Mouse (Mus musculus) neural tube, embryonic 14.5 days (tissue): Measurements from ENCODE around the gene Dcaf6. TPM values are rescaled to one million over a fixed set of nuclear protein-coding genes. Genes with fewer than 3 reads are reported as not detected.
"Not testable (repeated sequence)": the region's sequence is repeated elsewhere in the genome, so short reads cannot be mapped to it uniquely, and the experiment has no call there.

Source experiments
- ATAC-seq: fragments of 200-750 bp; cut with Nextera tagmentation; 2 replicates; pipeline ENCODE4 v1.8.0; 2017; ENCODE audit warnings: low read depth, mild to moderate bottlenecking, moderate TSS enrichment, moderate library complexity
- H3K27ac ChIP-seq: fragments of 300-500 bp; sonication (generic); 2 replicates; pipeline ENCODE4 v1.5.1; 2014; ENCODE audit warnings: low read depth, mild to moderate bottlenecking, control low read depth, low read length, moderate library complexity, mixed read lengths
- H3K27me3 ChIP-seq: fragments of 300-500 bp; sonication (generic); 2 replicates; pipeline ENCODE4 v1.6.1; 2014; ENCODE audit warnings: low read length; ENCODE audit not compliant: control insufficient read depth, insufficient read depth
- H3K36me3 ChIP-seq: fragments of 300-500 bp; sonication (generic); 2 replicates; pipeline ENCODE4 v1.6.1; 2014; ENCODE audit warnings: low read length, mixed read lengths; ENCODE audit not compliant: control insufficient read depth, insufficient read depth
- H3K4me1 ChIP-seq: fragments of 300-500 bp; sonication (generic); 2 replicates; pipeline ENCODE4 v1.6.1; 2014; ENCODE audit warnings: low read length; ENCODE audit not compliant: control insufficient read depth, insufficient read depth
- H3K4me2 ChIP-seq: fragments of 300-500 bp; sonication (generic); 2 replicates; pipeline ENCODE4 v1.6.1; 2014; ENCODE audit warnings: mild to moderate bottlenecking, low read depth, low read length, control low read depth
- H3K4me3 ChIP-seq: fragments of 300-500 bp; sonication (generic); 2 replicates; pipeline ENCODE4 v1.5.1; 2014; ENCODE audit warnings: low read depth, low read length, control low read depth, mixed read lengths
- H3K9ac ChIP-seq: fragments of 300-500 bp; sonication (generic); replicated peaks from 2 replicates; pipeline ENCODE4 v1.6.1; 2014; ENCODE audit warnings: low read depth, mild to moderate bottlenecking, control low read depth, low read length, mixed read lengths
- H3K9me3 ChIP-seq: fragments of 300-500 bp; sonication (generic); 2 replicates; pipeline ENCODE4 v1.6.1; 2016; ENCODE audit warnings: low read length; ENCODE audit not compliant: control insufficient read depth
- WGBS: fragments of 180-500 bp; shearing (Covaris S2); extraction: QIAGEN DNeasy Blood & Tissue Kit; methylation state at CpG from one replicate; pipeline ENCODE4 v1.1.7; 2014; 5-methylcytosine and 5-hydroxymethylcytosine counted together
- polyA plus RNA-seq: library from polyadenylated mRNA; unstranded; fragments of >200 nt; fragmentation: Nextera tagmentation; extraction: Ambion mirVana; gene quantifications from 2 replicates; pipeline ENCODE4 v1.2.1, GENCODE M21; 2014

Gene Dcaf6
- polyA plus RNA-seq, 1 experiment from 2014 or later: 19.3 TPM

DNA sequence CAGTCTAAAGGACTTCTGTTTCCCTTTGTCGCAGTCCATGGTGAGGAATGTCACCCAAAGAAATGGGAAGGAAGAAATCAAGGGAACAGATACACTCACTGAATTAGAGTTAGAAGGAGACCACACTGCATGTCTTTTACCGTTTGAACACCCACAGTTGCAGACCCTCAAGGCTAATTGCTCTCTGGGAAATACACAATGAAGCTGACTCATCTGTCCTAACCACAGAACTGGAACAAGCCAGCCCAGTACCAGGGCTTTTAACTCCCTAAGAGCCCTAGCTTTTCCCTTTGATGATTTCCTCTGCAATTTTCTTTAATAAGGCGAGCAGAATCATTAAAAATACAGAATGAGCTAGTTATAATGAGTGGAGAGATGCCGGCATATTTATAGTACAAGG lies 115.8 kb downstream of the Dcaf6 start:
- Histone ChIP-seq H3K27ac (no peak overlapping the region), H3K4me2 (no peak overlapping the region), H3K9ac (no peak overlapping the region), H3K4me1 (no peaks in the 10 kb centered on the region), H3K27me3 (no peaks in the 10 kb centered on the region), H3K4me3 (no peak overlapping the region), H3K9me3 (no peaks in the 10 kb centered on the region), H3K36me3 (no peaks in the 10 kb centered on the region)
- WGBS: 37% methylated on average over 4 of the region's 4 CpGs
- ATAC-seq: peak; percentile 84; the same call in 1 of the 2 replicates

GRCm38 (mm10) chr1:165342126-165342525 lies 118.1 kb downstream of the Dcaf6 start:
- 67% methylated on average over 7 of the region's 7 CpGs for WGBS
- ATAC-seq: no peak
- Histone ChIP-seq H3K36me3 (no peaks in the 10 kb centered on the region), H3K27me3 (no peaks in the 10 kb centered on the region), H3K4me3 (no peak overlapping the region), H3K9ac (no peak overlapping the region), H3K9me3 (no peaks in the 10 kb centered on the region), H3K4me2 (no peak overlapping the region), H3K27ac (no peak overlapping the region), H3K4me1 (no peaks in the 10 kb centered on the region)

DNA sequence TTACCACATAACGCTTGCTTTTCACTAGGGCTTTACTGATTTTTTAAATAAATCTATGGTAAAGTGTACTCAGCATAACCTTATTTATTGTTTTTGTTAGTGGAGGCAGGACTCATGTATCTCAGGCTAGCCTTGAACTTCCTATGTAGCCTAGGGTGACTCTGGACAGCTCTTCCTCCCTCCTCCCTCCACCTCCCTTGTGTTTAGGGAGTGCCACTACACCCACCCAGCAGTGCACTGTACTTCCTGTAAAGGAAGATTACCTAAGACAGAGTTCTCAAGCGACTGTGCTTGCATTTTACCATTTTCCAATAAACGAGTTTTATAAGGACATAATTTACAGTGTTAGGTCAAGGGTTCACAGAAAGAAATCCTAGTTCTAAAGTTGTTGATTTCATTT lies 127.5 kb downstream of the Dcaf6 start:
- H3K9me3 ChIP-seq: no peaks in the 10 kb centered on the region
- no peaks in the 10 kb centered on the region for H3K27me3 ChIP-seq
- no peak overlapping the region for H3K4me2 ChIP-seq
- H3K9ac ChIP-seq: no peak overlapping the region
- H3K4me1 ChIP-seq: no peaks in the 10 kb centered on the region
- no peak overlapping the region for H3K4me3 ChIP-seq
- no peak for ATAC-seq
- H3K27ac ChIP-seq: no peak overlapping the region
- no peaks in the 10 kb centered on the region for H3K36me3 ChIP-seq
- 87% methylated on average over 3 of the region's 3 CpGs for WGBS

- no peak for ATAC-seq
- Histone ChIP-seq H3K27me3 (no peaks in the 10 kb centered on the region), H3K4me2 (no peak overlapping the region), H3K36me3 (no peaks in the 10 kb centered on the region), H3K9me3 (no peaks in the 10 kb centered on the region), H3K4me3 (no peak overlapping the region), H3K27ac (no peak overlapping the region), H3K4me1 (no peaks in the 10 kb centered on the region), H3K9ac (no peak overlapping the region)
These were observed 129.4 kb downstream of the Dcaf6 start for GRCm38 (mm10) chr1:165330859-165331258.

GRCm38 (mm10) chr1:165328384-165329289 lies 131.6 kb downstream of the Dcaf6 start:
- H3K27ac ChIP-seq, H3K9ac ChIP-seq, H3K36me3 ChIP-seq, H3K27me3 ChIP-seq, H3K9me3 ChIP-seq, H3K4me3 ChIP-seq, H3K4me1 ChIP-seq, H3K4me2 ChIP-seq, ATAC-seq: not testable (repeated sequence)
- 97% methylated on average over 17 of the region's 17 CpGs for WGBS

DNA sequence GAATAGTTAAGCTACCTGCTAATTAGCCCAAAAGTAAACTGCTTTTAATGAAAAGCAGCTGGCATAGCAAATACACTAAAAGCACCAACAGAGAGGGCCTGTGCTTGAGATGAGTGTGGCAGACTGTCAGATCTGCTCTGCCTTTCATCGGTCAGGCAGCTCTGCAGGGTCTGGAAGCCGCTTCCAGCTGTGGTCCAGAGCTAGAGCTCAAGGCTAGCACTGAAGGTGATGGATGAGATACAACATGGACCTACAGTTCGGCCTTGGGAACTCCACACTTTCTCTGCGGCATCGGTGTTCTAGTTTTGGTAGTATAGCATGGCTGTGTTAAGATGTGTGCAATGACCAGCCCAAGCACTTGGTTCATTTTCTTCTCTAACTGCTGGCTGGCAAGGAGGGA lies 132.4 kb downstream of the Dcaf6 start:
- Histone ChIP-seq H3K4me1 (no peaks in the 10 kb centered on the region), H3K9me3 (no peaks in the 10 kb centered on the region), H3K4me3 (no peak overlapping the region), H3K9ac (no peak overlapping the region), H3K27ac (no peak overlapping the region), H3K4me2 (no peak overlapping the region), H3K27me3 (no peaks in the 10 kb centered on the region), H3K36me3 (no peaks in the 10 kb centered on the region)
- ATAC-seq: no peak
- 83% methylated on average over 5 of the region's 5 CpGs for WGBS

DNA sequence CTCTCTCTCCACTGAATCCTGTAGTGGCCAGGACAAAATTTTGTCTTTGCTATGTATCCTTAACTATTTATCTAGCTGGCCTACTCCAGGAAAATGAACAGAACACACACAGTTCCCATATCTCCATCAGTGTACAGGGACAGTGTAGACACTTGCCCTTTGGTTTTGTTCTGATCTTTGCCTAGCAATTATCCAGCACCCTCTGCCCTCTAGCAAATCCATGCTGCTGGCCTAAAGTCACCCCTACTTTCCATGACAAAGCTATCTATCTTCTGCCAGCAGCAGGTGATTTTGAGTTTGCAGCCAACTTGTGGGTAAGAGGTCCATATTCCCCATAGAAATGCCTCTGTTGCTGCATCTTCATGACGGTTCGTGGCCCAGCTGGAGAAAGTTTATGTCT lies 132.9 kb downstream of the Dcaf6 start:
- Histone ChIP-seq H3K4me2 (no peak overlapping the region), H3K4me3 (no peak overlapping the region), H3K27me3 (no peaks in the 10 kb centered on the region), H3K9ac (no peak overlapping the region), H3K27ac (no peak overlapping the region), H3K9me3 (no peaks in the 10 kb centered on the region), H3K4me1 (no peaks in the 10 kb centered on the region), H3K36me3 (0 out of 2 replicates have a peak, but pooled peaks cover 2% of the 10 kb centered on the region)
- ATAC-seq: no peak
- WGBS: 90% methylated on average over 2 of the region's 2 CpGs

GRCm38 (mm10) chr1:165322934-165323333 lies 137.3 kb downstream of the Dcaf6 start:
- ATAC-seq: no peak
- no peak overlapping the region for H3K4me2 ChIP-seq
- H3K9ac ChIP-seq: no peak overlapping the region
- H3K36me3 ChIP-seq: peaks cover 18% of the 10 kb centered on the region
- no peak overlapping the region for H3K27ac ChIP-seq
- no peaks in the 10 kb centered on the region for H3K9me3 ChIP-seq
- H3K27me3 ChIP-seq: no peaks in the 10 kb centered on the region
- no peak overlapping the region for H3K4me3 ChIP-seq
- WGBS: 84% methylated on average over 7 of the region's 7 CpGs
- H3K4me1 ChIP-seq: no peaks in the 10 kb centered on the region

- H3K27ac ChIP-seq: no peak overlapping the region
- H3K4me2 ChIP-seq: no peak overlapping the region
- ATAC-seq: no peak
- H3K9ac ChIP-seq: no peak overlapping the region
- H3K4me3 ChIP-seq: no peak overlapping the region
- 94% methylated on average over 7 of the region's 7 CpGs for WGBS
- no peaks in the 10 kb centered on the region for H3K27me3 ChIP-seq
- H3K9me3 ChIP-seq: no peaks in the 10 kb centered on the region
- H3K4me1 ChIP-seq: no peaks in the 10 kb centered on the region
- peaks cover 18% of the 10 kb centered on the region for H3K36me3 ChIP-seq
These were observed 138.4 kb downstream of the Dcaf6 start for GRCm38 (mm10) chr1:165321891-165322290.
